Mouse (Mus musculus) CD4-positive, CD25-positive, alpha-beta regulatory T cell (primary cell): ENCODE results near the gene Kif6. TPM values are rescaled to one million over a fixed set of nuclear protein-coding genes. Genes with fewer than 3 reads are reported as not detected.

Experiments
- polyA plus RNA-seq: library from polyadenylated mRNA; unstranded; fragments of 100-300 nt; shearing (Covaris generic); gene quantifications from one replicate; pipeline ENCODE4 v1.2.1, GENCODE M21; 2017

The Kif6 gene
- polyA plus RNA-seq = not detected

DNA sequence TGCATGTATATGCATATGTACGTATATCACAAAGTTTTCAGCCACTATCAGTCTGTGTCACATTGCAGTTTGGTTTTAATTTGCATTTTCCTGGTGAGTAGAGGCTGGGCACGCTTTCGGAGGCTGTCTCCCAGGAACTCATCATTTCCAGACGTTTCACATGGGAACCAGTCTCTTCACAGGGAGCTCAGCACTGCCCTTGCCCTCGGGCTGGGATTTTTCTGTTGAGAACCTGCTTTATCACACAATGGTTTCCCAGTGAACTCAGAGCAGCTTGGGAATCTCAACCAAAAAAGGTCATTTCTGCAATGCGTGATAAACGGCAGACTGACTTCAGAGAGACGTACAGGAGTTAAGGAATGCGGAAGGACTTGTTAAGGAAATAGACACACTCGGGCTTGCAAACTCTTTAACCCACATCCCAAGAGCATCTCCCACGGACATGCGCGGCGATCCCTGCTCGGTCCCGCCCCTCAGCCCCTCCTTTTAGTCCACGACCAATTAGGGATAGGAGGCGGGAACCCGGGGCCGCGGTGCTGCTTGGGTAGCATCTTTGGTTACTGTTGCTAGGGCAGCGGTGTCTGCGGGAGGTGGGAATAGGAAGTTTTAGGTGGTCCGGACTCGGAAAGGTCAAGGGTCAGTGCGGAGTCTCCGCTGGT is at the start of gene Kif6:
TSS of gene Kif6 (plus strand) at position 560 of the 659 bp plus-strand sequence.

Other genes starting within 250 kb of the Kif6 start
- 22.2 TPM for gene Mocs1, start 186.8 kb upstream of the Kif6 start, polyA plus RNA-seq
- 0.12 TPM for gene Daam2, start 50.8 kb upstream of the Kif6 start, polyA plus RNA-seq